Mouse (Mus musculus) hindbrain, embryonic 11.5 days (tissue): ENCODE data around the gene Tmem87b. TPM values are rescaled to one million over a fixed set of nuclear protein-coding genes. Genes with fewer than 3 reads are reported as not detected.

ENCODE experiments used
- ATAC-seq: fragments of 200-750 bp; cut with Nextera tagmentation; 2 replicates; pipeline ENCODE4 v1.8.0; 2017; ENCODE audit warnings: mild to moderate bottlenecking, moderate TSS enrichment, moderate library complexity; ENCODE audit not compliant: low FRiP score
- DNase-seq: peaks from one replicate; pipeline ENCODE4 v3.0.0-alpha.2; 2015; ENCODE audit warnings: low spot score
- H3K27ac ChIP-seq: fragments of 300-500 bp; sonication (generic); 2 replicates; pipeline ENCODE4 v1.5.1; 2014; ENCODE audit warnings: mild to moderate bottlenecking, low read depth, low read length
- H3K27me3 ChIP-seq: fragments of 300-500 bp; sonication (generic); 2 replicates; pipeline ENCODE4 v1.6.1; 2014; ENCODE audit warnings: mild to moderate bottlenecking, low read length, moderate library complexity, mixed read lengths; ENCODE audit not compliant: control insufficient read depth, insufficient read depth
- H3K36me3 ChIP-seq: fragments of 300-500 bp; sonication (generic); 2 replicates; pipeline ENCODE4 v1.6.1; 2014; ENCODE audit warnings: mild to moderate bottlenecking, low read length, moderate library complexity, mixed read lengths; ENCODE audit not compliant: control insufficient read depth, insufficient read depth
- H3K4me1 ChIP-seq: fragments of 300-500 bp; sonication (generic); replicated peaks from 2 replicates; pipeline ENCODE4 v1.6.1; 2014; ENCODE audit warnings: low read length, mixed read lengths; ENCODE audit not compliant: control insufficient read depth, insufficient read depth
- H3K4me2 ChIP-seq: fragments of 300-500 bp; sonication (generic); replicated peaks from 2 replicates; pipeline ENCODE4 v1.6.1; 2014; ENCODE audit warnings: mild to moderate bottlenecking, low read depth, low read length
- H3K4me3 ChIP-seq: fragments of 300-500 bp; sonication (generic); 2 replicates; pipeline ENCODE4 v1.5.1; 2014; ENCODE audit warnings: low read depth, low read length
- H3K9ac ChIP-seq: fragments of 300-500 bp; sonication (generic); 2 replicates; pipeline ENCODE4 v1.6.1; 2014; ENCODE audit warnings: low read depth, low read length
- H3K9me3 ChIP-seq: fragments of 300-500 bp; sonication (generic); 2 replicates; pipeline ENCODE4 v1.6.1; 2016; ENCODE audit warnings: low read length; ENCODE audit not compliant: control insufficient read depth
- WGBS: fragments of 180-500 bp; shearing (Covaris S2); extraction: QIAGEN DNeasy Blood & Tissue Kit; methylation state at CpG from one replicate; pipeline ENCODE4 v1.1.7; 2014; 5-methylcytosine and 5-hydroxymethylcytosine counted together
- polyA plus RNA-seq: library from polyadenylated mRNA; unstranded; fragments of >200 nt; fragmentation: Nextera tagmentation; extraction: Ambion mirVana; gene quantifications from 2 replicates; pipeline ENCODE4 v1.2.1, GENCODE M21; 2014

Gene Tmem87b
- polyA plus RNA-seq, 1 experiment from 2014 or later: 33.6 TPM

- Histone ChIP-seq H3K4me3 (no peak overlapping the region), H3K36me3 (peaks cover 5% of the 10 kb centered on the region), H3K9ac (no peak overlapping the region), H3K9me3 (no peaks in the 10 kb centered on the region), H3K4me1 (no peaks in the 10 kb centered on the region), H3K4me2 (no peak overlapping the region), H3K27me3 (no peaks in the 10 kb centered on the region), H3K27ac (no peak overlapping the region)
- ATAC-seq (no peak), DNase-seq (no peak)
- 94% methylated on average over 2 of the region's 2 CpGs for WGBS
Observed at GRCm38 (mm10) chr2:128833035-128833434, 15.1 kb downstream of the Tmem87b start.

GRCm38 (mm10) chr2:128833435-128833834 is 15.5 kb downstream of the Tmem87b start:
- no peaks in the 10 kb centered on the region for H3K27me3 ChIP-seq
- H3K9me3 ChIP-seq: no peaks in the 10 kb centered on the region
- ATAC-seq (no peak), DNase-seq (no peak)
- 93% methylated on average over 2 of the region's 2 CpGs for WGBS
- H3K9ac ChIP-seq: no peak overlapping the region
- peaks cover 5% of the 10 kb centered on the region for H3K36me3 ChIP-seq
- H3K4me1 ChIP-seq: no peaks in the 10 kb centered on the region
- H3K4me3 ChIP-seq: no peak overlapping the region
- H3K27ac ChIP-seq: no peak overlapping the region
- no peak overlapping the region for H3K4me2 ChIP-seq

- H3K27me3 ChIP-seq: no peaks in the 10 kb centered on the region
- H3K4me1 ChIP-seq: no peaks in the 10 kb centered on the region
- no peak for ATAC-seq
- no peak overlapping the region for H3K27ac ChIP-seq
- no peaks in the 10 kb centered on the region for H3K9me3 ChIP-seq
- no peak overlapping the region for H3K4me2 ChIP-seq
- DNase-seq: no peak
- no peak overlapping the region for H3K4me3 ChIP-seq
- WGBS: 93% methylated on average over 8 of the region's 8 CpGs
- no peak overlapping the region for H3K9ac ChIP-seq
- 0 out of 2 replicates have a peak, but pooled peaks cover 5% of the 10 kb centered on the region for H3K36me3 ChIP-seq
Observed at GRCm38 (mm10) chr2:128837531-128837930, 19.6 kb downstream of the Tmem87b start.

- H3K27me3 ChIP-seq: no peaks in the 10 kb centered on the region
- H3K9ac ChIP-seq: no peak overlapping the region
- H3K36me3 ChIP-seq: 0 out of 2 replicates have a peak, but pooled peaks cover 5% of the 10 kb centered on the region
- H3K4me3 ChIP-seq: no peak overlapping the region
- H3K27ac ChIP-seq: no peak overlapping the region
- WGBS: 96% methylated on average over 3 of the region's 3 CpGs
- H3K4me2 ChIP-seq: no peak overlapping the region
- no peaks in the 10 kb centered on the region for H3K9me3 ChIP-seq
- no peaks in the 10 kb centered on the region for H3K4me1 ChIP-seq
- no peak for ATAC-seq
- no peak for DNase-seq
Observed at GRCm38 (mm10) chr2:128838611-128839010, 20.7 kb downstream of the Tmem87b start.

- Histone ChIP-seq H3K27ac (no peak overlapping the region), H3K36me3 (0 out of 2 replicates have a peak, but pooled peaks cover 5% of the 10 kb centered on the region), H3K27me3 (no peaks in the 10 kb centered on the region), H3K4me1 (no peaks in the 10 kb centered on the region), H3K4me3 (no peak overlapping the region), H3K9me3 (no peaks in the 10 kb centered on the region), H3K9ac (no peak overlapping the region), H3K4me2 (no peak overlapping the region)
- no peak for ATAC-seq
- DNase-seq: no peak
- WGBS: 91% methylated on average over 2 of the region's 2 CpGs
Observed at GRCm38 (mm10) chr2:128839501-128839900, 21.6 kb downstream of the Tmem87b start.

- no peak for ATAC-seq
- Histone ChIP-seq H3K9me3 (no peaks in the 10 kb centered on the region), H3K27ac (no peak overlapping the region), H3K36me3 (peaks cover 8% of the 10 kb centered on the region; the same call in 1 of the 2 replicates), H3K4me2 (no peak overlapping the region), H3K27me3 (no peaks in the 10 kb centered on the region), H3K4me1 (no peaks in the 10 kb centered on the region), H3K9ac (no peak overlapping the region), H3K4me3 (no peak overlapping the region)
- 93% methylated on average over 8 of the region's 8 CpGs for WGBS
- DNase-seq: no peak
Observed at GRCm38 (mm10) chr2:128842437-128842836, 24.5 kb downstream of the Tmem87b start.

GRCm38 (mm10) chr2:128850036-128850435 is 32.1 kb downstream of the Tmem87b start:
- Histone ChIP-seq H3K27me3 (no peaks in the 10 kb centered on the region), H3K4me3 (no peak overlapping the region), H3K4me2 (no peak overlapping the region), H3K36me3 (peaks cover 5% of the 10 kb centered on the region; the same call in 1 of the 2 replicates), H3K4me1 (no peaks in the 10 kb centered on the region), H3K9me3 (no peaks in the 10 kb centered on the region), H3K27ac (no peak overlapping the region), H3K9ac (no peak overlapping the region)
- DNase-seq (no peak), ATAC-seq (no peak)
- WGBS: 93% methylated on average over 2 of the region's 2 CpGs

GRCm38 (mm10) chr2:128856673-128857072 is 38.8 kb downstream of the Tmem87b start:
- Histone ChIP-seq H3K4me3 (no peak overlapping the region), H3K27me3 (no peaks in the 10 kb centered on the region), H3K27ac (no peak overlapping the region), H3K4me1 (no peaks in the 10 kb centered on the region), H3K9ac (no peak overlapping the region), H3K4me2 (no peak overlapping the region), H3K36me3 (no peaks in the 10 kb centered on the region), H3K9me3 (no peaks in the 10 kb centered on the region)
- DNase-seq (no peak), ATAC-seq (no peak)
- 87% methylated on average over 1 of the region's 1 CpGs for WGBS

- ATAC-seq: no peak
- Histone ChIP-seq H3K4me1 (no peaks in the 10 kb centered on the region), H3K27me3 (peaks cover under 1% of the 10 kb centered on the region; the same call in 1 of the 2 replicates), H3K27ac (no peak overlapping the region), H3K4me3 (no peak overlapping the region), H3K36me3 (no peaks in the 10 kb centered on the region), H3K9ac (no peak overlapping the region), H3K9me3 (no peaks in the 10 kb centered on the region), H3K4me2 (no peak overlapping the region)
- WGBS: 89% methylated on average over 6 of the region's 6 CpGs
- no peak for DNase-seq
Observed at GRCm38 (mm10) chr2:128858962-128859361, 41.0 kb downstream of the Tmem87b start.
